Mouse (Mus musculus): ENCODE data around the gene Gm7168. TPM values are rescaled to one million over a fixed set of nuclear protein-coding genes. Genes with fewer than 3 reads are reported as not detected.

The Gm7168 gene
- polyA plus RNA-seq, 2 experiments = not detected

DNA sequence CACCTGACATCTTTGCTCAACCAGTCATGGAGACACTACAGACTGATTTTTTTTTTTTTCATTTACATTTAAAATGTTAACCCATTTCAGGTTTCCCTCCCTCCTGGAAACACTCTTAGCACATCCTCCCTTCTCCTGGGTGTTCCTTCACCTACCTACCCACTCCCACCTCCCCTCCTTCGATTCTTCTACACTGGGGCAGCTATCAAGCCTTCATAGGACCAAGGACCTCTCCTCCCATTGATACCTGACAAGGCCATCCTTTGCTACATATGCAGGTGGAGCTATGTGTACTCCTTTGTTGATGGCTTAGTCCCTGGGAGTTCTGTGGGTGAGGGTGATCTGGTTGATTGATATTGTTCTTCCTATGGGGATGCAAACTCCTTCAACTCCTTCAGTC lies 40.5 kb upstream of the Gm7168 start:
- TF ChIP-seq EP300 (IDR thresholded peaks at IDR 0.05; ENCODE audit: low read depth) (no peak), CTCF (IDR thresholded peaks at IDR 0.05; ENCODE audit: low read depth) (no peak)
- H3K4me3 ChIP-seq (ENCODE audit: insufficient read depth in 1 of 2, low read depth in 2 of 2, low read length in 2 of 2) = no peak overlapping the region
- no peak overlapping the region for H3K9ac ChIP-seq (replicated peaks)
- no peak for ATAC-seq (ENCODE audit: insufficient read depth)
- no peak overlapping the region for H3K4me2 ChIP-seq (ENCODE audit: low read depth)
- H3K27me3 ChIP-seq (ENCODE audit: control insufficient read depth, insufficient read depth, low read length) = no peaks in the 10 kb centered on the region
- no peaks in the 10 kb centered on the region for H3K36me3 ChIP-seq (replicated peaks; ENCODE audit: control insufficient read depth, insufficient read depth, low read depth)
- no peaks in the 10 kb centered on the region; a peak in 1 of 4 replicates for H3K4me1 ChIP-seq (replicated peaks; ENCODE audit: control insufficient read depth in 2 of 2, insufficient read depth in 2 of 2, low read length in 1 of 2)
- H3K27ac ChIP-seq = no peak overlapping the region
- 22% methylated on average over 1 of the region's 1 CpGs for WGBS (ENCODE audit: insufficient replicate concordance)
- no peak for DNase-seq (ENCODE audit: low read depth in 3 of 3, low spot score in 3 of 3)
- H3K9me3 ChIP-seq (ENCODE audit: control insufficient read depth, low read length) = no peaks in the 10 kb centered on the region

DNA sequence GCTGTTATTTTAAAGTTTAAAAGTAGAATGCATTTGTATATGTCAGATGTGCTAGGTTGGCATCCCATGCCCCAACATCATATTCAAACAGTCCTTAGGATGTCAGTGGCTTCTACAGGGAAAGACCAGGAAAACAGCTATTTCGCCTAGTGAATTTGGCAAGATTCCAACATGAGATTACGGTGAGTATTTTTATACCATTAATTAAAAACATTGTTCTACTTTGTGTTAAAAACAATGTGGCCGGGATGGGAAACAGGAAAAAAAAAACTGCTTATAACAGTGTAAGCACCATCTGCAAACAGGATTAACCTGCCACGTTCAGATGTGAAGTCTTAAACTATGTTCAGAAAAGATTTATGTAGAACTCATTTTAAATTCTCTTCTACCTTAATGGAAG lies 34.2 kb upstream of the Gm7168 start:
- Histone ChIP-seq H3K9ac (replicated peaks) (no peak overlapping the region), H3K4me1 (replicated peaks; ENCODE audit: control insufficient read depth in 2 of 2, insufficient read depth in 2 of 2, low read length in 1 of 2) (no peaks in the 10 kb centered on the region), H3K27ac (no peak overlapping the region), H3K4me2 (ENCODE audit: low read depth) (no peak overlapping the region), H3K27me3 (ENCODE audit: control insufficient read depth, insufficient read depth, low read length) (no peaks in the 10 kb centered on the region), H3K36me3 (replicated peaks; ENCODE audit: control insufficient read depth, insufficient read depth, low read depth) (no peaks in the 10 kb centered on the region), H3K9me3 (ENCODE audit: control insufficient read depth, low read length) (no peaks in the 10 kb centered on the region), H3K4me3 (ENCODE audit: insufficient read depth in 1 of 2, low read depth in 2 of 2, low read length in 2 of 2) (no peak overlapping the region)
- ATAC-seq (ENCODE audit: insufficient read depth) (no peak), DNase-seq (ENCODE audit: low read depth in 3 of 3, low spot score in 3 of 3) (no peak)
- no peak for TF ChIP-seq EP300 (IDR thresholded peaks at IDR 0.05; ENCODE audit: low read depth)
- no peak for TF ChIP-seq CTCF (IDR thresholded peaks at IDR 0.05; ENCODE audit: low read depth)
- WGBS (ENCODE audit: insufficient replicate concordance) = 58% methylated on average over 4 of the region's 4 CpGs

DNA sequence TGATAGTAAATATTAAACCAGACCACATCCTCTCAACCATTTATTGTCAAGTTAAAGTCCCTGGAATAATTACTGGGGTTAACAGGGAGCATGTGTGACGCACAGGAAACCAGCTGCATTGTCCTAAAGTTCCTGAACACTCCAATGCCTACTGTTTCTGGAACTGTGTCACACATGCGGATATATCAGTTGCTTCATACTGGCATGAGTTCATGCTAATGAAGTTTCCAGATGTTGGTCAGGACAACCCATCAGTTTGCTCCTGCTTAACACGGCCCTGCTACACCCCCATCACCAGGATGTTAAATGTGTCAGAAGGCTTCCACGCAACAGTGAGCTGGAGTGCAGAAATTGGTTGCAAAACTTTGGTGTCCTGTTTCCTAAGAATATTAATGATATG lies 33.6 kb upstream of the Gm7168 start:
- H3K36me3 ChIP-seq (replicated peaks; ENCODE audit: control insufficient read depth, insufficient read depth, low read depth) = no peaks in the 10 kb centered on the region
- ATAC-seq (ENCODE audit: insufficient read depth) = no peak

DNA sequence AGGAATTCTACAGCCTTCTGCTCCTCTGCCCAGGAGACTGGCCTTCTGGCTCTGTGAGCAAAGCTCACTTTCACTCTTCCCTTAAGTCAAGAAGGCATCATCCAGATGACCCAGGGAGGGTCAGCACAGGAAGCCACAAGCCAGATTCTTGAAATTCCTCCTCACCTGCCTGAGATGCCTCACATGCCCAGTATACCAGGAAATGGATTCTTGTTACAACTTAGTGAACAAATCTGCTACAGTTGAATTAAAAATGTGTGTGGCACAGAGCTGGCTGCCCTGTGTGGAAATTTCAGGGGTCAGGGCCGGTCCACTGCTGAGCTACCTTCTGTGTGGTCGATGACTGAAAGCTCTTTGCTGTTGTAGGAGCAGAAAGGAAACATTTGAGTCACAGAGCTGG lies 27.4 kb upstream of the Gm7168 start:
- no peaks in the 10 kb centered on the region for H3K9me3 ChIP-seq (ENCODE audit: control insufficient read depth, low read length)
- H3K36me3 ChIP-seq (replicated peaks; ENCODE audit: control insufficient read depth, insufficient read depth, low read depth) = no peaks in the 10 kb centered on the region
- H3K27ac ChIP-seq = no peak overlapping the region
- H3K4me3 ChIP-seq (ENCODE audit: insufficient read depth in 1 of 2, low read depth in 2 of 2, low read length in 2 of 2) = no peak overlapping the region
- no peak overlapping the region for H3K4me2 ChIP-seq (ENCODE audit: low read depth)
- ATAC-seq (ENCODE audit: insufficient read depth) (no peak), DNase-seq (ENCODE audit: low read depth in 3 of 3, low spot score in 3 of 3) (no peak)
- 55% methylated on average over 2 of the region's 2 CpGs for WGBS (ENCODE audit: insufficient replicate concordance)
- TF ChIP-seq EP300 (IDR thresholded peaks at IDR 0.05; ENCODE audit: low read depth) (no peak), CTCF (IDR thresholded peaks at IDR 0.05; ENCODE audit: low read depth) (no peak)
- H3K9ac ChIP-seq (replicated peaks) = no peak overlapping the region
- H3K4me1 ChIP-seq (replicated peaks; ENCODE audit: control insufficient read depth in 2 of 2, insufficient read depth in 2 of 2, low read length in 1 of 2) = no peaks in the 10 kb centered on the region
- H3K27me3 ChIP-seq (ENCODE audit: control insufficient read depth, insufficient read depth, low read length) = no peaks in the 10 kb centered on the region

More for the DNA sequence above, 33.6 kb upstream of the Gm7168 start:
- Histone ChIP-seq H3K9me3 (ENCODE audit: control insufficient read depth, low read length) (no peaks in the 10 kb centered on the region), H3K4me1 (replicated peaks; ENCODE audit: control insufficient read depth in 2 of 2, insufficient read depth in 2 of 2, low read length in 1 of 2) (no peaks in the 10 kb centered on the region), H3K4me3 (ENCODE audit: insufficient read depth in 1 of 2, low read depth in 2 of 2, low read length in 2 of 2) (no peak overlapping the region), H3K9ac (replicated peaks) (no peak overlapping the region), H3K4me2 (ENCODE audit: low read depth) (no peak overlapping the region), H3K27ac (no peak overlapping the region), H3K27me3 (ENCODE audit: control insufficient read depth, insufficient read depth, low read length) (no peaks in the 10 kb centered on the region)
- TF ChIP-seq EP300 (IDR thresholded peaks at IDR 0.05; ENCODE audit: low read depth) (no peak), CTCF (IDR thresholded peaks at IDR 0.05; ENCODE audit: low read depth) (no peak)
- 53% methylated on average over 4 of the region's 4 CpGs for WGBS (ENCODE audit: insufficient replicate concordance)
- DNase-seq (ENCODE audit: low read depth in 3 of 3, low spot score in 3 of 3) = no peak

DNA sequence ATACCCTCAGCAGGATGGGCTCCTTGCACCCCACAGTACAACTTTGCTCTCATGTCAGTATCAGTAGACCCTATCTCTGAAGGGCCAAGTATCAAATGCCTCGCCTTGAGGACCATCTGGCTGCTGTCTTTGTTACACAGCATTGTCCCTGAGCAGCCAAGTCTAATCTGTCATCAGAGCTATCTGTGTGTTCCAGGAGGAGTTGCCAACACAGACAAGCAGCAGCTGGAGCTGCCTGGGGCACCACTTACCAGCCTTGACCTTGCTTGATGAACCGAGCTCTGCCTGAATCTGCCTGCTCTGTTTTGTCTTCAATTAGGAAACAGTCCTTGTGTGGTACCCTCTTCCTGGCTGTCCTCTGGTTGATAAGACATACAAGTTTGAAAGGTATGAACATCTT lies 24.8 kb upstream of the Gm7168 start:
- TF ChIP-seq CTCF (IDR thresholded peaks at IDR 0.05; ENCODE audit: low read depth) (no peak), EP300 (IDR thresholded peaks at IDR 0.05; ENCODE audit: low read depth) (no peak)
- Histone ChIP-seq H3K4me3 (ENCODE audit: insufficient read depth in 1 of 2, low read depth in 2 of 2, low read length in 2 of 2) (no peak overlapping the region), H3K9ac (replicated peaks) (no peak overlapping the region), H3K4me2 (ENCODE audit: low read depth) (no peak overlapping the region), H3K9me3 (ENCODE audit: control insufficient read depth, low read length) (no peaks in the 10 kb centered on the region), H3K27me3 (ENCODE audit: control insufficient read depth, insufficient read depth, low read length) (no peaks in the 10 kb centered on the region), H3K27ac (no peak overlapping the region), H3K4me1 (replicated peaks; ENCODE audit: control insufficient read depth in 2 of 2, insufficient read depth in 2 of 2, low read length in 1 of 2) (no peaks in the 10 kb centered on the region), H3K36me3 (replicated peaks; ENCODE audit: control insufficient read depth, insufficient read depth, low read depth) (no peaks in the 10 kb centered on the region)
- 49% methylated on average over 2 of the region's 2 CpGs for WGBS (ENCODE audit: insufficient replicate concordance)
- no peak for ATAC-seq (ENCODE audit: insufficient read depth)
- no peak for DNase-seq (ENCODE audit: low read depth in 3 of 3, low spot score in 3 of 3)
